Mouse (Mus musculus): ENCODE measurements around the gene Grip2.

The Grip2 gene

GRCm38 (mm10) chr6:91732138-91732537 lies 94.9 kb downstream of the Grip2 start:
- DNase-seq (ENCODE audit: extremely low spot score, low spot score), result no peak

DNA sequence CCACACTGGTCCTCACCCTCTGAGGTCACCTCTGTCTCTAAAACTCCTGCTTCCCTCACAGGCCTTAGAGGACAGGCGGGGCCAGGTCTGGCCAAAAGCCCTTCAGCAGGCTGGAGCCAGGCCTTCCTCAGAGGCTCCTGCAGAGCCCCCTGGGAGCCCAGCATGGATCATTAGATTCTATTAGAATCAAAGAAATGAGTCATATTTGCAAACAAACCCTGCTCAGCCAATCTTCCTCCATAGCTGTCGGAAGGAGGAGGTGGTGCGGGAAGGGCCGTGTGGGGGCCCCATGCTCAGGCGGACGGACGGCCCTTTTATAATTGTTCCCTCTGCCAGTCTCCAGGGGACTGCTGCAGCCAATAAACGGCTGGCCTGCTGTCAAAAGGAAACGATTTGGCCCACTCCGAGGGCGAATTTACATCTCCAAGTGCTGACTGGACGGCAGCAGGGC lies 97.3 kb downstream of the Grip2 start:
- peak; percentile 44 for DNase-seq (ENCODE audit: extremely low spot score, low spot score)

DNA sequence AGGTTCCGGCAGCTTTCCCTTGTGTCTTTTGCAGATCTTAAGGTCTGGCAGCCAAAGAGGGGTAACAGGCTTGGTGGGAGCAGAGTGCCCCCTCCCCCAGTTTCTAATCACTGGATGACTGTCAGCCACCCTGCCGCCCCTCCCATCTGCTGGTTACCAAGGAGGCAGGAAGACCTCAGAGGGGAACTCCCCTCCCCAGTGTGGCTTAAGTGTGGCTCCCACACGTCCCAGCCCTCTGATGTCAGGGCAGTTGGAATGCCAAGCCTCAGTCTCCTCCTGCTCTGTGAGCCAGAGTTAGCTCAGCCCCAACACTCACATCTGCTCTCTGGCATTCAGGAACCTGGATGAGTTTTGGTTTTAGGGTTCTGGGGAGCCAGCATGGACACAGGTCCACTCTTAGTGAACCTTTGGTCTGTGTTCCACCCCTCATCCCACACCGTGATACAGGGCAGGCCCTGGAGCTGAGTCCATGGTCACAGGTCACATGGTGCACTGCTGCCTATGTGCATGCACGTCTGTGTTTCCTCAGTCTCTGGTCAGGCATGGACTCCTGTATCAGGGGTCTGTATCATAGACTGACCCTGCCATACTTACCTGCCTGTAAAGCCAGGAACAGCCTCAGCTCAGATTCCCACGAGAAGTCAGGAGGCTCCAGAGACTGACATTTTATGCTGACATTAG lies 98.0 kb downstream of the Grip2 start:
- no peak for DNase-seq (ENCODE audit: extremely low spot score, low spot score)

DNA sequence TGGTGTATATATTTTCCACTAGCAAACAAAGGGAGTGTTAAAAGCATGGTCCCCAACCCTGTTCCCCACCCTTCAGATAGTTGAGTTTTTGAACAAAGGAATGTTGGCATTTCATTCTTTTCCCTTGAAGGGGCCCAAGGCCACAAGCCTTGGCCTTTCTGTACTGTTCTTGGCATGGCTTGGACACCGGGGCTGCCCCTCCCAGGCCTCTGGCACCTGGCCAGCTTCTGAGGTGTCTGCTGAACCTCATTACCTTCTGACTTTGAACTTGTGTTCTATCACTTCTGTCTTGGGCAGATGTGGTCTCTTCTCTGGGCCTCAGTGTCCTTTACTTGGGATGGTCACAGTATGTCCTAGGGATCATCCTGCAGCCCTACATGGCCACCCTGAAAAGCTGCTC lies 99.7 kb downstream of the Grip2 start:
- no peak for DNase-seq (ENCODE audit: extremely low spot score, low spot score)

DNA sequence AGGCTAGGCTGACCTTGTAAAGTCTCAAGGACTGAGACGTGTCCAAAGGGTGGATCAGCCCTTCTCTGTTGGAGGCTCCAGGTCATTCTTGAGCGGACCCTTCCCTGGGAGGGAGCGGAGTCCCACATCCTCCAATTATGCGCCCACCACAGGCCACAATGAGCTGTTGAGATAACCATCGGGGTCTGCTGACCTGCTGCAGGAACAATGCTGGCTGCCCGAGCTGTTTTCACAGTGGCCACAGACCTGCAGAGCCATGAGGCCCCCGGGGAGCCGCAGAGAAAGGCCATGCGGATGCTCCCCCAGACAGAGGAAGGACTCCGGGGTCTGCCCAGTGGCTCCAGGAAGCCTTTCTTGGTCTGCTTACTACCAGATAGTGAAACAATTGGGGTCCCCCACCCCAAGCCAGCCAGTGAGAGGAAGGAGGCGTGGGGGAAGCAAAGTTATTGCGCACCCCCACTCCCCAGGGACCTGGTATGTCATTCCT lies 105.8 kb downstream of the Grip2 start:
- DNase-seq (ENCODE audit: extremely low spot score, low spot score), result peak; percentile 32

- DNase-seq (ENCODE audit: extremely low spot score, low spot score), result no peak
Observed at GRCm38 (mm10) chr6:91720588-91721214, 106.3 kb downstream of the Grip2 start.

DNA sequence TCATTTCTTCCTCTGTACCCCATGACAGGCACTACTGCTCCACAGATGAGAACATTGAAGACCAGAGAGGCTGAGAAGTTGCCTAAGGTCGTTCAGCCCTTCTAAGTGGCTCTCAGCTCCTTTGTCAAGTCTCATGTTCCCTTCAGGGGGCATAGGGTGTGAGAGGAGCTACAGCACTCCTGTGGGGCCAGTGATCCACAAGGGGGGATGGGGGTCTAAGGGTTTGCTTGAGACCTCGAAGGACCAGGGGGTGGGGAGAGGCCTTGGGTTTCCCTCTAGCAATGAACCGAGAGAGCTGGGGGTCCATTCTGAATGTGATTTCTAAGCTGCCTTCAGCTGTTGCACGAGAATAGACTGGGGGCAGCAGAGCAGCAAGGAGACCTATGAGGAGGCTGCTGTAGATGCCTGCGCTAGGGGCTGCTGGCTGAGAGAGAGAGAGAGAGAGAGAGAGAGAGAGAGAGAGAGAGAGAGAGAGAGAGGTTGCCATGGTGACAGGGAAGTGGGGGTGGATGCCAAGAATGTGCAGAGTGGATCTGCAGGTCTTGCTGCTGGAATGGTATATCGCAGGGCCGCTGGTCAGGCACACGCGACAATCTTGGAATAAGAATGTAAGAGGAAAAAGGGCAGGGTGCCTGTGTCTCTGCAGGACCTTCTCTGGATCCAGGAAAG lies 107.1 kb downstream of the Grip2 start:
- peak; percentile 57 for DNase-seq (ENCODE audit: extremely low spot score, low spot score)

DNA sequence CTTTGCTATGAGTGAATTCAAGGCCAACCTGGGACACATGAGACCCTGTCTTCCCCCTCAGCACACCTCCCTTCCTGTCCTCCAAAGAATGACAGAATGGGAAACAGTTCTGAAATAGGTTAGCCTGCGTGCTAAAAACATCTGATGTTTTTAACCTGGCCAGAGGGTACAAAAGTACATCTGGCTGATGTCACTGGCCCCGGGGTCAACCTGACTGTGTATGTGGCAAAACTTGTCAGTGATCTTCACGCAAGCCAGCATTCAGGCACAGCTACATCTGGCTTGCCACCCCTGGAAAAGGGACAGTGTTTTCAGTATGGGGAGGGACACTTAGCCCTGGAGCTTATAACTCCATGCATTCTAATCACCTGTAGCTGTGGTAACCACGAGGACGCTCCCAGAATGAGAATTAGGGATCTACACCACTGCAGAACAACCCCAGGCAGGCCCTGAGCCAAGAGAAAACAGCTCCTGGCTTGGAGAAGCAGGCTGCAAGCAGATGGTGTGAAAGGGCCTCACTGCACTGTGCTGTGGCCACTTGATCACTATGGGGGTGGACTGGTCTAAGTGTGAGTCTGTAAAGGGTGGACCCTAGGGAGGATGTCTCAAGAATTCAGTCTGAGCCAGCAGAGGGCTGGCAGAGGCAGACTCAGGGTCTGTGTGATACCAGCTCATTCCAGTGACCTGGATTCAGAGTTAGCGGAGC lies 107.9 kb downstream of the Grip2 start:
- no peak for DNase-seq (ENCODE audit: extremely low spot score, low spot score)

GRCm38 (mm10) chr6:91718603-91719002 lies 108.4 kb downstream of the Grip2 start:
- DNase-seq (ENCODE audit: extremely low spot score, low spot score), result no peak

GRCm38 (mm10) chr6:91718067-91718466 lies 109.0 kb downstream of the Grip2 start:
- DNase-seq (ENCODE audit: extremely low spot score, low spot score), result no peak

GRCm38 (mm10) chr6:91715988-91716810 lies 110.9 kb downstream of the Grip2 start:
- no peak for DNase-seq (ENCODE audit: extremely low spot score, low spot score)

- DNase-seq (ENCODE audit: extremely low spot score, low spot score), result no peak
Observed at GRCm38 (mm10) chr6:91715023-91715422, 112.0 kb downstream of the Grip2 start.

DNA sequence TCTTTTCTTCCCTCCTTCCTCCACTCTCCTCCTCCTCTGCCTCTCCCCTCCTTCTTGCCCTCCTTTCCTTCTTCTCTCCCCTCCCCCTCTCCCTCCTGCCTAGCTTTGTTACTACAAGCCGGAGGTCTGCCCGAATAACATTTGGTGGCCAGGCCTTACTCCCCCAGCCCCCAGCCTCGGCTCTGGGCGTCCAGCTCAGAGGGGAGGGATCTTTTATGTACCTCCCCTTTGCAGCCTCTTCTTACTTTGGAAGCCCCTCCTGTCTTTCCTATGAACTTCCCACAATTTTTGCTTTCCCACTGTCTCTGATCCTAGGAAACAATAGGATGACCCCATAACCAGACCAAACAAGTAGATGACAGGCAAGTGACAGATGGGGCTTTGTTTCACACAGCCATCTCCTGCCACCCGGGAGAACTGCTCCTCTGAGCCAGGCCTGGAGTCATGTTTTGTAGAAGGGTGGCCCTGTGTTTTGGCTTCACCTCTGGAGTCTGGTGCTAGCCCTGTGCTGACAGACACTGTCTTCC lies 113.6 kb downstream of the Grip2 start:
- no peak for DNase-seq (ENCODE audit: extremely low spot score, low spot score)

DNA sequence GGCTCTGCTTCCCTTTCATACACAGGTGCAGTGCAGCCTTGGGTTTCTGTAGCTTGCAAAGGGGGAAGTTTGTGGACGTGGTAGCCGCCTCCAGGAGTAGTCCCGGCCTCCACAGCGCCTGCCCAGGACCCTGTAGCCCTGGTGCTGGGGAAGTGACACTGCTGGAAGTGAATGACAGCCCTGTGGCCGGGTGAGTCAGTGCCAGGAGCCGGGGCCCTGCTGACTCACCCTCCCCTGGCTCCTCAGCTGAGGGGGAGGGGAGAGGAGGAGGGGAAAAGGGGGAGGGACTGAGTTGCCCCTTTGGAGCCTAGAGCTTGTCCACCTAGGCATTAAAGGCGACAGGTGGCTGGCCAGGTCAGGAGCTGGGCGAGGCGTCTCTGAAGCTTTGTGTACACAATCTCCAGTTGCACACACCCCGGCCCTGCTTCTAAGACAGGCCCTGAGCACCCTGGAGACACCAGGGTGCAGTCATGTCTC lies 114.2 kb downstream of the Grip2 start:
- peak; percentile 69 for DNase-seq (ENCODE audit: extremely low spot score, low spot score)

DNA sequence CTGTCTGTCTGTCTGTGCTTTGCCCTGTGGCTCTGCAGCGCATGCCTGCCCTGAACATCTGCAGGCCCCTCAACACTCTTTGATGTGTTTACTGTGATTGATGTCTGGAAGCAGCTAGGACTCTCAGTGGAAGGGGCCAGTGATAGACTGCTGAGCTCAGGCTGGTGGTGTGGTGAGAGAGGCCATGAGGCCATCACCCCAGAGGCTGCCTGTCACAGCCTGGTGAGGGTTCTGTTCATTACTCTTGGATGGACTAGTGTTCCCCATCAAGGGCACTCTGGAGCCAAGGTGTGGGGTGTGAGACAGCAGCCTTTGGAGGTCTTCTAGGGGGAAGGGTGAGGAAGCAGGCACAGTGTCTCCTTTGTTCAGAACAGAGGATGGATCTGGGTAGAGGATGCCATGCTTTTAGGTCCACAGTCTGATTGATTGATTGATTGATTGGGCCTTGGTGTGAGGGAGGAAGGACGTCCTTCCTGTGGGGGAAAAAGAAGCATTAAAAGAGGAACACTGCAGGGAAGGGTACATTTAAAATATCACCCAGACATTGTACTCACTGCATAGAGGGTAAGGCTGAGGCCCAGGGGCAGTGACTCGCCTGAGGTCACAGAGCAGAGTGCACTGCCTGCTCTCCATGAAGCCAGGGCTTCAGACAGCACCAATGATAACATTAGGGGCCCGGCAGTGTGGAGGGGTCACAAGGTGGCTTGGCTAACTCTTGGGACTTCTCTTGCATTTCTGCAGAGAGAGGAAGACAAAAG lies 114.8 kb downstream of the Grip2 start:
- DNase-seq (ENCODE audit: extremely low spot score, low spot score), result peak; percentile 49
